Comparison of ENCODE assay signal across 10 mouse cellular contexts in the genomic region with DNA sequence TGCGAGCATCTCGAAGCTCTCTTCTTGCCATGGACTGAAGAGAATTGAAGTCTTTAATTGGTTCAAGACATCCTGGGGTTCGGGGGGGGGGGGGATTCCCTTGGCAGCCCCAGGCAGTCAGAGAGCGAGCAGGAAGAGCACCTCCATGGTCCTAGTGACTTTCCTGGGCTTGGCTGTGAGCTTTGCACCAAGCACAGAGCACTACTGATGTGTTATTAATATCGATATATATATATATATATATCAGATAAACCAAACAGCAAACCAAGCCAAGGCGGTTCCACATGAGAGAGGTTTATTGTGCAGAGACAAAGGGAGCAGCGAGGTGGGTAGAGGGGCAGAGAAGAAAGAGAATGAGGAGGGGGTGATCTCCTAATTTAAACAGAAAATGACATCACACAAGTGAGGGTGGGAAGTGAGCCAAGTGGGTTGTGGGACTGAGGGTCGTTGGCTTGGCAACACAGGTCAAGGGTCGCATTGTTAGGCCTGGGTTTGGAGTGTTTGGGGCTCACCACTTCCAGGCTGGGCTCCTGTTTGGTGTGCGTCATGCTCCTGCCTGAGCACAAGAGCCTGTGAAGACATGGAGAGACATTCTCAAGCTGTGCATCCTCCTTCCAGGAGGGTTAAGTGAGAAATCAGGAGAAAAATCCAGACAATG.
DNase-seq lines count a peak whose midpoint lies in the region; ATAC-seq lines count a peak whose summit lies in the region.
"Had no signal": no experiment of that assay in that cellular context is flagged by ENCODE, and none has a peak within 500 bp of the region (broad histone marks: within the 10 kb centered on the region; RNA-seq: fewer than 3 reads in every experiment).

No protein-coding gene starts in this region.

- no peaks in the 10 kb centered on the region for H3K36me3 ChIP-seq in heart, embryonic 12.5 days
- H3K36me3 ChIP-seq in heart, embryonic 11.5 days (ENCODE audit: control insufficient read depth, insufficient read depth, low read length): no peaks in the 10 kb centered on the region
- no peaks in the 10 kb centered on the region for H3K36me3 ChIP-seq in kidney, embryonic 14.5 days (ENCODE audit: control insufficient read depth, insufficient read depth, low read length)
- H3K36me3 ChIP-seq in neural tube, embryonic 14.5 days (ENCODE audit: control insufficient read depth, insufficient read depth, low read length): no peaks in the 10 kb centered on the region
- no peaks in the 10 kb centered on the region for H3K36me3 ChIP-seq in stomach, embryonic 14.5 days (ENCODE audit: control insufficient read depth, insufficient read depth, low read length)
- H3K36me3 ChIP-seq: G1E had no signal

- no peak overlapping the region for H3K9ac ChIP-seq in heart, embryonic 12.5 days
- H3K9ac ChIP-seq in heart, embryonic 11.5 days (ENCODE audit: low read depth, low read length): no peak overlapping the region
- H3K9ac ChIP-seq in kidney, embryonic 14.5 days (ENCODE audit: low read depth, low read length): no peak overlapping the region
- H3K9ac ChIP-seq in neural tube, embryonic 14.5 days (replicated peaks; ENCODE audit: low read depth, low read length): no peak overlapping the region
- no peak overlapping the region for H3K9ac ChIP-seq in stomach, embryonic 14.5 days (replicated peaks; ENCODE audit: low read depth, low read length)

- peaks cover 22% of the 10 kb centered on the region for H3K4me1 ChIP-seq in heart, embryonic 12.5 days (replicated peaks)
- H3K4me1 ChIP-seq in heart, embryonic 11.5 days (ENCODE audit: control insufficient read depth, insufficient read depth, low read length): no peaks in the 10 kb centered on the region
- peaks cover 5% of the 10 kb centered on the region; the same call in 1 of the 2 replicates for H3K4me1 ChIP-seq in kidney, embryonic 14.5 days (ENCODE audit: control insufficient read depth, insufficient read depth, low read length)
- H3K4me1 ChIP-seq in neural tube, embryonic 14.5 days (ENCODE audit: control insufficient read depth, insufficient read depth, low read length): no peaks in the 10 kb centered on the region
- H3K4me1 ChIP-seq in stomach, embryonic 14.5 days (ENCODE audit: control insufficient read depth, insufficient read depth, low read length): no peaks in the 10 kb centered on the region

- peaks cover 7% of the 10 kb centered on the region for H3K9me3 ChIP-seq in heart, embryonic 12.5 days (replicated peaks)
- H3K9me3 ChIP-seq in heart, embryonic 11.5 days (replicated peaks; ENCODE audit: control insufficient read depth, low read length): 0 out of 2 replicates have a peak, but pooled peaks cover 4% of the 10 kb centered on the region
- peaks cover 6% of the 10 kb centered on the region; the same call in 1 of the 2 replicates for H3K9me3 ChIP-seq in kidney, embryonic 14.5 days (ENCODE audit: control insufficient read depth, low read length)
- no peaks in the 10 kb centered on the region for H3K9me3 ChIP-seq in neural tube, embryonic 14.5 days (ENCODE audit: control insufficient read depth, low read length)
- no peaks in the 10 kb centered on the region for H3K9me3 ChIP-seq in stomach, embryonic 14.5 days (ENCODE audit: control insufficient read depth, low read depth, low read length)

- no peaks in the 10 kb centered on the region for H3K27me3 ChIP-seq in heart, embryonic 12.5 days (replicated peaks)
- no peaks in the 10 kb centered on the region for H3K27me3 ChIP-seq in heart, embryonic 11.5 days (ENCODE audit: control insufficient read depth, insufficient read depth, low read length)
- H3K27me3 ChIP-seq in kidney, embryonic 14.5 days (ENCODE audit: control insufficient read depth, insufficient read depth, low read length): no peaks in the 10 kb centered on the region
- H3K27me3 ChIP-seq in neural tube, embryonic 14.5 days (ENCODE audit: control insufficient read depth, insufficient read depth, low read length): no peaks in the 10 kb centered on the region
- H3K27me3 ChIP-seq in stomach, embryonic 14.5 days (ENCODE audit: control insufficient read depth, insufficient read depth, low read length): no peaks in the 10 kb centered on the region

- no peak for ATAC-seq in heart, embryonic 12.5 days (ENCODE audit: insufficient number of reproducible peaks, low FRiP score)
- ATAC-seq in heart, embryonic 11.5 days (replicated peaks; ENCODE audit: insufficient number of reproducible peaks, low FRiP score, low TSS enrichment): no peak
- ATAC-seq in kidney, embryonic 14.5 days (ENCODE audit: low FRiP score, low TSS enrichment): 0 out of 2 replicates have a peak, but pooled peaks have one; percentile 3
- peak; percentile 34; the same call in 1 of the 2 replicates for ATAC-seq in neural tube, embryonic 14.5 days (ENCODE audit: low read depth)
- peak; percentile 38; the same call in 1 of the 2 replicates for ATAC-seq in stomach, embryonic 14.5 days (ENCODE audit: insufficient number of reproducible peaks, insufficient read depth, low FRiP score, low read depth)

- no peak overlapping the region for H3K4me2 ChIP-seq in heart, embryonic 12.5 days
- no peak overlapping the region for H3K4me2 ChIP-seq in heart, embryonic 11.5 days
- H3K4me2 ChIP-seq in kidney, embryonic 14.5 days (replicated peaks; ENCODE audit: low read depth, low read length): no peak overlapping the region
- no peak overlapping the region for H3K4me2 ChIP-seq in neural tube, embryonic 14.5 days (ENCODE audit: low read depth, low read length)
- no peak overlapping the region for H3K4me2 ChIP-seq in stomach, embryonic 14.5 days (replicated peaks; ENCODE audit: low read depth, low read length)

- H3K27ac ChIP-seq in heart, embryonic 12.5 days (ENCODE audit: poor library complexity, severe bottlenecking): peak overlapping the region; percentile 13; the same call in 1 of the 2 replicates
- no peak overlapping the region; the same call in 1 of the 2 replicates for H3K27ac ChIP-seq in heart, embryonic 11.5 days (ENCODE audit: low read depth, low read length)
- H3K27ac ChIP-seq in kidney, embryonic 14.5 days (ENCODE audit: low read depth, low read length): no peak overlapping the region
- H3K27ac ChIP-seq in neural tube, embryonic 14.5 days (ENCODE audit: low read depth, low read length): no peak overlapping the region
- no peak overlapping the region for H3K27ac ChIP-seq in stomach, embryonic 14.5 days (ENCODE audit: low read length)

- no peak for DNase-seq in kidney, adult 8-10 months
- DNase-seq in neural tube, embryonic 10.5 days (ENCODE audit: extremely low spot score, low spot score): no peak
- no peak for DNase-seq in spleen, postnatal 10 days (ENCODE audit: low spot score in 2 of 2)
- DNase-seq: adrenal gland, postnatal 14 days had no signal

- H3K4me3 ChIP-seq in heart, embryonic 12.5 days: no peak overlapping the region
- no peak overlapping the region for H3K4me3 ChIP-seq in heart, embryonic 11.5 days (ENCODE audit: low read depth, low read length)
- no peak overlapping the region for H3K4me3 ChIP-seq in kidney, embryonic 14.5 days (ENCODE audit: low read length)
- no peak overlapping the region for H3K4me3 ChIP-seq in neural tube, embryonic 14.5 days (ENCODE audit: low read depth, low read length)
- no peak overlapping the region for H3K4me3 ChIP-seq in stomach, embryonic 14.5 days (ENCODE audit: low read depth, low read length)

- 66% methylated on average over 10 of the region's 10 CpGs for WGBS in heart, embryonic 12.5 days
- 57% methylated on average over 10 of the region's 10 CpGs for WGBS in heart, embryonic 11.5 days (ENCODE audit: insufficient replicate concordance)
- 63% methylated on average over 10 of the region's 10 CpGs for WGBS in kidney, embryonic 14.5 days
- WGBS in neural tube, embryonic 14.5 days: 61% methylated on average over 10 of the region's 10 CpGs
- 67% methylated on average over 10 of the region's 10 CpGs for WGBS in stomach, embryonic 14.5 days

Comparison
In these comparisons a context has a peak if more than half of its experiments do, and no peak if none do; other contexts are left out.
1. ATAC-seq: peak in kidney, embryonic 14.5 days (single experiment), neural tube, embryonic 14.5 days (single experiment) and stomach, embryonic 14.5 days (single experiment); none in heart, embryonic 12.5 days (single experiment) and heart, embryonic 11.5 days (single experiment).